Mouse (Mus musculus): ENCODE measurements around the gene Praf2. TPM values are rescaled to one million over a fixed set of nuclear protein-coding genes. Genes with fewer than 3 reads are reported as not detected.

Gene Praf2
- total RNA-seq, 2 experiments from 2014 or later: 96.0 to 98.1 TPM

DNA sequence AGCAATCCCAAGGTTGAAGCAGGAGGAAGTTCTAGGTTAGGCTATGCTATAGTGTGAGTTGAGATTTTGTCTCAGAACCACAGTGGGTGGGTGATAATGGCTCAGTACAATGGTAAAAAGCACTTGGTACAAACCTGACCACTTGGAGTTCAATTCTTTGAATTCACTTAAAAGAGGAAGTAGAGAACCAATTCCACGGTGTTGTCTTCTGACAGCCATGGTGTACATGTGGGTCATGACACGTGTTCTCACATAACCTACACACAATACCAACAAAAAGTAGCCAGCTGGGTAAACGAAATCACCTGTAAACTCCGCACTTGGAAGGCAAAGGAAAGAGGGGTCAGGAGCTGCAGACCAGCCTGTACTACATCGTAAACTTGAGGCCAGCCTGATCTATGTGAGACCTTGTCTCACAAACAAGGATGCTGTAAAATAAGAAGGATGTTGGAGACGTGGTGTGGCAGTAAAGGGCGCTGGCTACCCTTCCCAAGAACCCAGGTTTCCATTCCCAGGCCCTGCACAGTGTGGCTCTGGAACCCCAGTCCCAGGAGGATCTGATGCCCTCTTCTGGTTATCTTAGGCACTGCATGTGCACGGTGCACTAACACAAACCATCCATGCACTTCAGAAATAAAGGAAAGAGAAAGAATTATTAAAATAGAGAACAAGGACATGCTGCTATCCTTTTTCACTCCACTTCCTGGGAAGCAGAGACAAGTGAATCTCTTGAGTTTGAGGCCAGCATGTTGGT lies 48.3 kb downstream of the Praf2 start:
- peak; percentile 48 to 61 for DNase-seq (ENCODE audit: low spot score in 2 of 2)

DNA sequence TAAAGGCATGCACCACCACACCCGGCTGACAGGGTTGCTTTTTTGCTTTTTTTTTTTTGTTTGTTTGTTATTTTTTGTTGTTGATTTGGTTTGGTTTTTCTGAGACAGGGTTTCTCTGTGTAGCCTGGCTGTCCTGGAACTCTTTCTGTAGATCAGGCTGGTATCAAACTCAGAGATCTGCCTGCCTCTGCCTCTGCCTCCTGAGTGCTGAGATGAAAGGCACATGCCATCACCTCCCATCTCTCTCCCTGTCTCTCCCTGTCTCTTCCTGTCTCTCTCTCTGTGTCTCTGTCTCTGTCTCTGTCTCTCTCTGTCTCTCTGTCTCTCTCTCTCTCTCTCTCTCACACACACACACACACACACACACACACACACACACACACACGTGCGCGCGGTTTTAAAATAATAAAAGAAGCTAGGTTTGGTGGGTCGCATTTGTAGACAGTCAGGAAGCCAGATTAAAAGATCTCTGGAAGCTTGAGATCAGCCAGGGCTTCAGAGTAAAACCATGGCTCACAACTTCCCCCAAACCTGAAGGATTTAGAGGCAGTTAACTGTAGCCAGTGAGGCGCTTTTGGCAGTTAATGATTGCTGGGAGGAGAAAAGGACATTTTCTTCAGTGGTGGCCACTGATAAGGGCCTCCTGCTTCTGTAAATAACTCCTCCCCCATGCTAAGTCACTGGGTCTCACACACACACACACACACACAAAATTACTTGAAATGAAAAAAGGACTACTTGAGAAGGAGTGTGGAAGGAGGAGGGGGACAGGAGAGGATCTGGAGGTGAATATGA lies 50.4 kb downstream of the Praf2 start:
- DNase-seq (ENCODE audit: low spot score in 2 of 2): no peak

DNA sequence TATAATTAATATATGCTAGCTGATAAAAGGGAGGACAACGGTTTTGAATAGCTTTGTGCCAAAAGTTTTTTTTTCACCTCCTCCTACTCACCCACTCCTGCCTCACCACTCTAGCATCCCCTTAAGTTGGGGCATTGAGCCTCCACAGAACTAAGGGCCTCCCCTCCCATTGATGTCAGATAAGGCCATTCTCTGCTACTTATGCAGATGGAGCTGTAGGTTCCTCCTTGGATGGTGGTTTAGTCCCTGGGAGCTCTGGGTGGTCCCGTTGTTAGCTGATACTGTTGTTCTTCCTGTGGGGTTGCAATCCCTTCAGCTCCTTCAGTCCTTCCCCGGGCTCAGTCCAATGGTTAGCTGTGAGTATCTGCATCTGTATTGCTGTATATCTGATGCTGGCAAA lies 51.1 kb downstream of the Praf2 start:
- DNase-seq (ENCODE audit: low spot score in 2 of 2): no peak

Other genes starting within 250 kb of the Praf2 start
- not detected for gene Foxp3, start 154.8 kb upstream of the Praf2 start, total RNA-seq (2021)
- gene Ppp1r3f, start 154.2 kb upstream of the Praf2 start, total RNA-seq (2021): 10 to 100 TPM; 20.3 to 29.1 TPM
- 10 to 100 TPM; 29.0 to 34.2 TPM for gene Ccdc22, start 122.9 kb upstream of the Praf2 start, total RNA-seq (2021)
- under 1 TPM in 1 of 2 experiments, not detected in 1; 0.33 TPM for gene Cacna1f, start 121.4 kb upstream of the Praf2 start, total RNA-seq (2021)
- 1,000 to 10,000 TPM; 1,889 to 1,992 TPM for gene Syp, start 90.0 kb upstream of the Praf2 start, total RNA-seq (2021)
- 1 to 10 TPM; 1.9 to 2.5 TPM for gene Prickle3, start 71.2 kb upstream of the Praf2 start, total RNA-seq (2021)
- 10 to 100 TPM in 1 of 2 experiments, 1 to 10 TPM in 1; 8.8 to 11.1 TPM for gene Plp2, start 57.0 kb upstream of the Praf2 start, total RNA-seq (2021)
- gene Magix, start 47.2 kb upstream of the Praf2 start, total RNA-seq (2021): under 1 TPM; 0.19 to 0.44 TPM
- gene Gpkow, start 31.3 kb upstream of the Praf2 start, total RNA-seq (2021): 10 to 100 TPM; 33.8 to 34.2 TPM
- 10 to 100 TPM; 55.8 to 56.1 TPM for gene Wdr45, start 14.1 kb upstream of the Praf2 start, total RNA-seq (2021)
- 1 to 10 TPM in 1 of 2 experiments, not detected in 1; 1.6 TPM for gene Gm45208, start 6.2 kb upstream of the Praf2 start, total RNA-seq (2021)
- 10 to 100 TPM; 26.7 to 29.7 TPM for gene Ccdc120, start 22.5 kb downstream of the Praf2 start, total RNA-seq (2021)
- 10 to 100 TPM; 34.2 to 35.2 TPM for gene Tfe3, start 34.1 kb downstream of the Praf2 start, total RNA-seq (2021)
- 100 to 1,000 TPM in 1 of 2 experiments, 10 to 100 TPM in 1; 99.1 to 103 TPM for gene Gripap1, start 61.3 kb downstream of the Praf2 start, total RNA-seq (2021)
- 1 to 10 TPM; 8.4 to 9.6 TPM for gene Kcnd1, start 93.8 kb downstream of the Praf2 start, total RNA-seq (2021)
- gene Otud5, start 112.9 kb downstream of the Praf2 start, total RNA-seq (2021): 10 to 100 TPM; 81.4 to 83.2 TPM
- gene Pim2, start 149.8 kb downstream of the Praf2 start, total RNA-seq (2021): 10 to 100 TPM; 49.5 to 52.9 TPM
- gene Slc35a2, start 155.6 kb downstream of the Praf2 start, total RNA-seq (2021): 10 to 100 TPM; 34.5 to 38.2 TPM
- gene Pqbp1, start 170.8 kb downstream of the Praf2 start, total RNA-seq (2021): 10 to 100 TPM; 91.8 to 98.4 TPM
- 10 to 100 TPM; 22.8 to 27.1 TPM for gene Timm17b, start 170.9 kb downstream of the Praf2 start, total RNA-seq (2021)
- not detected for gene Gm10491, start 179.4 kb downstream of the Praf2 start, total RNA-seq (2021)
- gene Gm10490, start 181.1 kb downstream of the Praf2 start, total RNA-seq (2021): not detected
- 100 to 1,000 TPM; 480 to 519 TPM for gene Pcsk1n, start 191.4 kb downstream of the Praf2 start, total RNA-seq (2021)
- not detected for gene Eras, start 200.2 kb downstream of the Praf2 start, total RNA-seq (2021)
- 10 to 100 TPM; 47.5 to 48.4 TPM for gene Hdac6, start 219.4 kb downstream of the Praf2 start, total RNA-seq (2021)
- gene Gata1, start 249.6 kb downstream of the Praf2 start, total RNA-seq (2021): not detected